Mouse (Mus musculus): Measurements from ENCODE around the gene Tedc1.

Gene Tedc1

GRCm38 (mm10) chr12:113155887-113156539, at the start of gene Tedc1:
Gene Tedc1 (plus strand): TSS chr12:113156421.
- peak; percentile 99 for DNase-seq (ENCODE audit: low spot score)

- no peak for DNase-seq (ENCODE audit: low spot score)
Observed at GRCm38 (mm10) chr12:113107431-113108124, 48.6 kb upstream of the Tedc1 start.

GRCm38 (mm10) chr12:113108528-113109283, 47.5 kb upstream of the Tedc1 start:
- no peak for DNase-seq (ENCODE audit: low spot score)

GRCm38 (mm10) chr12:113109801-113110200, 46.4 kb upstream of the Tedc1 start:
- DNase-seq (ENCODE audit: low spot score): no peak

DNA sequence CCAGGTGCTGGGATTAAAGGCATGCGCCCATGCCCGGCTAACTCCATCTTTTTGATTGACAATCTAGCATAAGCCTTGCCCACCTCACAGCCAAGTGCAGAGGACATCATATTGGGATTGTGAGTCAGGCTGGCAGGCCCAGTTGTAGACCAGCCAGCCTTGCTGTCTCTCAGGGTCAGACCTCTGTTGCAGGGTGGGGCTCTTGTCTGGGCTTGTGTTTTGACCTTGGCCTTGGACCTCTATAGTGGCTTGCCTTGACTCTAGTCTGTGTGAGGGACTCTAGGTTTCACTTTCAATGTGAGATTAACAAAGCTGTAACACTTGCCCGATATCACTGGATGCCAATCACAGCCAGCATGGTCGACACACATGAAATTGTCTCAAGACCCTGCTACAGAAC, 42.1 kb upstream of the Tedc1 start:
- no peak for DNase-seq (ENCODE audit: low spot score)

- no peak for DNase-seq (ENCODE audit: low spot score)
Observed at GRCm38 (mm10) chr12:113114856-113115538, 41.2 kb upstream of the Tedc1 start.

DNA sequence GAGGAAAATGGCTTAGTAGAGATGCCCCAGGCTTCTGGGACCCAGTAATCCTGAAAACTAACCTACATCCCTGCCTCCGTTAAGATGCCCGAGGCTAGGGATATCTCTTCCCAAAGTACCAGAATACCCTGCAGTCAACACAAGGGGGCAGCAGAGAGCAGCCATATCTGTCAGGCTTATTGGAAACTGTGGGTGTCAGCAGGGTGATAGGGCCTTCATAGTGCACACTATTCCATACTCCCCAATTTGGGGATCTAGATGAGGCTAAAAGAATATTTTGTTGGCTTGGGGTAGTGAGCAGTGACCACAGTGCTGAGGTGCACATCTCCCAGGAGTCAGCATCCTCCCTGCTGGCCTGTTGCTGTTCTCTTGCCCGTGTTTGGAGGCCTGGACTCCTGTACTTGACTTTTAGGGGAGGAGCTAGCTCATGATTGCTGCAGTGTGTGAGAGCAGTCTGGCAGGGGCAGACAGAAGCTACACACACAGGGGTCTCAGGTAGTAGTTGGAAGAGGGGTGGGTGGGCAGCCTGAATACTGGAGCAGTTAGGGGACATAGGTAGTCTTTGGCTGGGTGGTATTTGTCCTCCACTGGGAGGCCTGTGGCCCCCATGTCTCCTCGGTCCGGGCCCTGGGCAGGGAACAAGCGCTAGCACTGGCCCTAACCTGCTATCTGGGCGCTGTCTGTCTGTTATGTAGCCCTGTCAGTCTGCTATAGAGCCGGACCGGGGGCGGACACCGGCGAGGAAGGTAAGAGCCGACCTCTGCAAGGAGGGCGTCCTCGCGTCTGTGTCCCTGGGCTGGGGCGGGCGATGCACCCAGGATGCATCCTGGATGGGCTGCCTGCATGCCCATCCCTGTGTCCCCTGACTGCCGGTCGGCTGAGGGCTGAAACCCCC, 36.5 kb upstream of the Tedc1 start:
- no peak for DNase-seq (ENCODE audit: low spot score)

DNA sequence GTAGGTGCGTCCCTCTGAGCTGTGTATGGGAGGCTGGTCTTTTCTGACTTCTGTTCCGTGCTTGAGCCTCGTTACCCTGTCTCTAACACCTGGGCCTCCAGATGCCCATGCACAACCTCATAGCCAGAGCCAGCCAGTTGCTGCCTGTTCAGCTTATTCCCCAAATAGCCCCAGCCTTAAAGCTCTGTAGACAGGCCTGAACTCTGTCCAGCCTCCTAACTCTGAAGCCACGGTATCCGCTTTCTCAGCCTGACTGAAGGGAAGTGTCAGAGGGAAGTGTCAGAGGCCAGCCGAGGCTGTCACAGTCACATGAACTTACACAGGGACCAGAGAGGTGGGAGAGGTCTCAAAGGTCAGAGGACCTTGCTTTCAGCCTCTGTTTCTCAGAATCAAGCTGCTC, 31.5 kb upstream of the Tedc1 start:
- DNase-seq (ENCODE audit: low spot score): no peak

DNA sequence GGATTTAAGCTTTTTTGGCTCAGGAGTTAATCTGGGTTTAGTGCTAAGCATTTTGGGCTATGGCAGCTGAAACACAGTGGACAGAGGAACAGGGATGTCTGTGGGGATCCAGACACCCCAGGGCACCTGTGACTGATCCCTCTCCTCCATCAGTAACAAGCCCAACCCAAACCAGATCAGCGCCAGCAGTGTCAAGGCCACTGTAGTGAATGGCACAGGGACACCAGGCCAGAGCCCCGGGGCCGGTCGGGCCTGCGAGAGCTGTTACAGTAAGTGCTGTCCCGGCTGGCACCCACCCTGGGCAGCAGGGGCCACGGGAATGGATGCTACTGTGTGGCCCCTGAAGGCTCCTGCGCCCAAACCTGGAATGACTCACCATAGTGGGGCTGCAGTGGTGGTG, 25.5 kb upstream of the Tedc1 start:
- no peak for DNase-seq (ENCODE audit: low spot score)

- no peak for DNase-seq (ENCODE audit: low spot score)
Observed at GRCm38 (mm10) chr12:113131601-113132000, 24.6 kb upstream of the Tedc1 start.

- DNase-seq (ENCODE audit: low spot score): no peak
Observed at GRCm38 (mm10) chr12:113132567-113132966, 23.7 kb upstream of the Tedc1 start.

GRCm38 (mm10) chr12:113133260-113133659, 23.0 kb upstream of the Tedc1 start:
- no peak for DNase-seq (ENCODE audit: low spot score)

GRCm38 (mm10) chr12:113133861-113134403, 22.3 kb upstream of the Tedc1 start:
- DNase-seq (ENCODE audit: low spot score): no peak

- no peak for DNase-seq (ENCODE audit: low spot score)
Observed at GRCm38 (mm10) chr12:113134502-113134901, 21.7 kb upstream of the Tedc1 start.

DNA sequence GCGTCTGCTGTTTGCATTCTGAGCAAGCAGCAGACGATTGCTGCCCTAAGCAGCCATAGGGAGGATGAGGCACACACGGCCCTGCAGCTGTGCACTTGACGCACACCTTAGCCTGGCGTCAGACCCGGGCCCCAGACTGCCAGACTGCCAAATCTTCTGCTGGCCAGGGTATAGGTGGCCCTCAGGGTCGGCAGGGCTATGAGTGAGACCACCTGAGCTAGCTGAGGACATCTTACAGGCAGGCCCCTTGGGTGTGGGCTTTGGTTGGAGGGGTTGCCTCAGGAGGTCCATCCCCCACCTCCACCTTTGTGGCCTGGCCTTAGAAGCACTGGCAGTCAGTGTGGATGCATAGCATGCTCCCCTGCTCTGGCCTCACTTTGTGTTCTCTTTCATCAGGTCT, 20.8 kb upstream of the Tedc1 start:
- DNase-seq (ENCODE audit: low spot score): no peak

DNA sequence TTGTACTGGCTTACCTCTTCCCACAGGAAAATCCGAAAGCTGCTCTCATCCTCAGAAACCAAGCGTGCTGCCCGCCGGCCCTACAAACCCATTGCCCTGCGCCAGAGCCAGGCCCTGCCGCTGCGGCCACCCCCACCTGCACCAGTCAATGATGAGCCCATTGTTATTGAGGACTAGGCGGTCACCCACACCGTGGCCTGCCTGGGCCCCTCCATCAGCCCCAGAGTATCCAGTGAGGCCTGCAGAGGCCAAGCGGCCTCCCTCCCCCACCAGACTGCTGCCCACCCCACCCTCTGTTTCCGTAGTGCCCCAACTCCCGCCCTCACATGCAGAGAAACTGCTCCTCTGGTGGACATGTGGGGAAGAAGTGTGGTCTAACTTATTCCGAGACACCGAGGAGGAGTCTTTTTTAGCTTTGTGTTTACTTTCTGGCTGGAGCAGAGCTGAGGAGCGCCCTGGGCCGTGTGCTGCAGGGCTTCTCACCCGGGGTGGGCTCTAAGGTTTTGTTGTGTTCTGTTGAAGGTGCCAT, 19.7 kb upstream of the Tedc1 start:
- DNase-seq (ENCODE audit: low spot score): no peak

DNA sequence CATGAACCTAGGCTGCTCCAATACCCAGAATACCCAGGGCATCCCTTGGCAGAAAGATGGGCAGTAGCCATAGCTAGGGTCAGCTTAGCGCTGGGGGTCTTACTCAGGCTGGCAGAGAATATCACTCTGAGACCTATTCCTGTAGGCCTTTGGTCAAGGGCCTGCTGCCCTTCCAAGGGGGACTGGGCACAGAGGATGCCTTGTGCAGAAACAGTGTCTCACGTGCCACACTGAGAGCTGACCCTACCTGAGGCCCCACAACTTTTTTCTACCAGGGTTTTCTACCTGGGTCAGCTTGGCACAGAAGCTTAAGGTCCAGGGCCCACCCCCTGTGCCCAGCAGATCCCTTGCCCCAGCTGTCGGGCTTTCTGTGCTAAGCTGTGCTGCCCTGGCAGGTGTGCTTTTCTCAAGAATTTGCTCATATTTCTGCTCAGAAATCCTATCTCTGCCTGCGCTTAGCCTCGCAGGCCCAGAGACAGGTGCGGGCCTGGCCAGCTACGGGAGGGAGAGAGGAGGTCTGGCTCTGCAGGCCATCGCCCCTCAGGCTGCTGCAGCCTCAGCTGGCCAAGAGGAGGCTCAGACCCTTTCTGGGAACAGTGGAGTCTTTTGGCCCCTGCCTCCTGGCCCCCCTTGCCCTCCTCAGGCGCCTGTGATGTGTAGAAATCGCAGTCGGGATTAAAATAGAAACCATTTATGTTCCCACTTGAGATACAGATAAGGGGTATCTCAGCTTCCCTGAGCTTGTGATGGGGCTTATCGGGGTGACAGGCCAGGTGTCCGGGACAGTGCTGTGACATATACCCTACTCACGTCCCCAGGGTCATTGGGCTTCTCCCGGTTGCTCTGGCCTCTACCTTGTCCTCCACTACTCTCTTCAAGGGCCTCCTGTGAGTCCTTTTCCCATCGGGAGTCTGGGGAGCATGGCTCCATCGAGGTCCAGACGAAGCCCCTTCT, 18.7 kb upstream of the Tedc1 start:
- DNase-seq (ENCODE audit: low spot score): no peak

- no peak for DNase-seq (ENCODE audit: low spot score)
Observed at GRCm38 (mm10) chr12:113138291-113138690, 17.9 kb upstream of the Tedc1 start.
